Mouse (Mus musculus) heart, embryonic 12.5 days (tissue): ENCODE measurements around the gene Nr0b2. TPM values are rescaled to one million over a fixed set of nuclear protein-coding genes. Genes with fewer than 3 reads are reported as not detected.

Source experiments
- microRNA-seq: library from miRNA; unstranded; fragments of <30 nt; microRNA quantifications from one replicate; pipeline ENCODE4, GENCODE M21; 2017
- polyA plus RNA-seq: library from polyadenylated mRNA; unstranded; fragments of >200 nt; fragmentation: Nextera tagmentation; extraction: Ambion mirVana; gene quantifications from 2 replicates; pipeline ENCODE4 v1.2.1, GENCODE M21; 2016

Gene Nr0b2
- polyA plus RNA-seq, 1 experiment from 2014 or later = 10.5 TPM

Small RNAs within 50 kb of the gene (microRNA-seq; reads per million reads assigned to microRNA genes)
- not detected for gene Gm23158

Other genes with a start within 250 kb of the Nr0b2 start
- 16.1 and 17.9 TPM in 2 replicates for gene Wdtc1, start 199.9 kb upstream of the Nr0b2 start, polyA plus RNA-seq
- 7.3 and 8.8 TPM in 2 replicates for gene Slc9a1, start 183.7 kb upstream of the Nr0b2 start, polyA plus RNA-seq
- 0.88 and 1.3 TPM in 2 replicates for gene Tent5b, start 73.2 kb upstream of the Nr0b2 start, polyA plus RNA-seq
- gene Trnp1, start 54.8 kb upstream of the Nr0b2 start, polyA plus RNA-seq = 1.2 TPM in 2 replicates
- 0.42 and 0.78 TPM in 2 replicates for gene Kdf1, start 34.4 kb upstream of the Nr0b2 start, polyA plus RNA-seq
- 261 and 273 TPM in 2 replicates for gene Nudc, start 7.4 kb upstream of the Nr0b2 start, polyA plus RNA-seq
- 6.0 and 6.9 TPM in 2 replicates for gene Gpatch3, start 21.4 kb downstream of the Nr0b2 start, polyA plus RNA-seq
- 11.2 and 12.2 TPM in 2 replicates for gene Gpn2, start 31.0 kb downstream of the Nr0b2 start, polyA plus RNA-seq
- 0.76 and 1.4 TPM in 2 replicates for gene Sfn, start 48.8 kb downstream of the Nr0b2 start, polyA plus RNA-seq
- gene Zdhhc18, start 96.8 kb downstream of the Nr0b2 start, polyA plus RNA-seq = 3.5 and 3.9 TPM in 2 replicates
- gene Pigv, start 119.3 kb downstream of the Nr0b2 start, polyA plus RNA-seq = 15.0 and 18.4 TPM in 2 replicates
- 24.5 and 28.7 TPM in 2 replicates for gene Arid1a, start 203.4 kb downstream of the Nr0b2 start, polyA plus RNA-seq